12 mouse cellular contexts compared by ENCODE assay signal in genomic region chr5:28094393-28094792, GRCm38 (mm10). TPM values are rescaled to one million over a fixed set of nuclear protein-coding genes. Genes with fewer than 3 reads are reported as not detected.
DNase-seq lines count a peak whose midpoint lies in the region; ATAC-seq and TF ChIP-seq lines count a peak whose summit lies in the region.
"Had no signal": no experiment of that assay in that cellular context is flagged by ENCODE, and none has a peak within 500 bp of the region (broad histone marks: within the 10 kb centered on the region; RNA-seq: fewer than 3 reads in every experiment).

No protein-coding gene starts in this region.

- no peak overlapping the region for H3K27ac ChIP-seq in embryonic facial prominence, embryonic 11.5 days (replicated peaks; ENCODE audit: low read depth, low read length)
- no peak overlapping the region for H3K27ac ChIP-seq in embryonic facial prominence, embryonic 10.5 days (replicated peaks)
- H3K27ac ChIP-seq in kidney, embryonic 14.5 days (ENCODE audit: low read depth, low read length), result no peak overlapping the region
- no peak overlapping the region for H3K27ac ChIP-seq in kidney, adult 2 months (ENCODE audit: insufficient read depth, low read depth, low read length)
- H3K27ac ChIP-seq in neural tube, embryonic 11.5 days (ENCODE audit: low read depth, low read length), result no peak overlapping the region
- H3K27ac ChIP-seq: embryonic facial prominence, embryonic 12.5 days; hindbrain, postnatal 0 days had no signal

- TF ChIP-seq CTCF in kidney, adult 2 months (conservative IDR thresholded peaks at IDR 0.05; ENCODE audit: insufficient read depth, insufficient read length, low read depth, low read length), result no peak

- no peak for TF ChIP-seq POLR2A in kidney, adult 2 months (IDR thresholded peaks at IDR 0.05; ENCODE audit: low read depth, low read length)

- H3K4me3 ChIP-seq in embryonic facial prominence, embryonic 11.5 days (ENCODE audit: low read depth, low read length), result no peak overlapping the region
- no peak overlapping the region for H3K4me3 ChIP-seq in embryonic facial prominence, embryonic 10.5 days
- no peak overlapping the region for H3K4me3 ChIP-seq in kidney, embryonic 14.5 days (ENCODE audit: low read length)
- no peak overlapping the region for H3K4me3 ChIP-seq in kidney, adult 2 months (ENCODE audit: insufficient read depth, low read depth, low read length)
- no peak overlapping the region for H3K4me3 ChIP-seq in neural tube, embryonic 11.5 days (ENCODE audit: low read depth, low read length)
- H3K4me3 ChIP-seq: embryonic facial prominence, embryonic 12.5 days had no signal

- H3K9ac ChIP-seq in embryonic facial prominence, embryonic 11.5 days (replicated peaks; ENCODE audit: low read length), result no peak overlapping the region
- no peak overlapping the region for H3K9ac ChIP-seq in kidney, embryonic 14.5 days (ENCODE audit: low read depth, low read length)
- H3K9ac ChIP-seq in neural tube, embryonic 11.5 days (ENCODE audit: low read length), result no peak overlapping the region
- H3K9ac ChIP-seq: embryonic facial prominence, embryonic 12.5 days; forebrain, postnatal 0 days had no signal

- no peak overlapping the region for H3K4me2 ChIP-seq in embryonic facial prominence, embryonic 11.5 days (ENCODE audit: low read depth, low read length)
- no peak overlapping the region for H3K4me2 ChIP-seq in kidney, embryonic 14.5 days (replicated peaks; ENCODE audit: low read depth, low read length)
- no peak overlapping the region for H3K4me2 ChIP-seq in neural tube, embryonic 11.5 days (ENCODE audit: low read depth)
- H3K4me2 ChIP-seq: embryonic facial prominence, embryonic 12.5 days had no signal

- DNase-seq in embryonic facial prominence, embryonic 11.5 days (ENCODE audit: low spot score), result no peak
- no peak for DNase-seq in embryonic facial prominence, embryonic 10.5 days (ENCODE audit: low spot score)
- DNase-seq in heart, adult 11 months, result peak; percentile 63
- DNase-seq in heart, adult 8-10 months (ENCODE audit: low spot score), result no peak
- DNase-seq in kidney, adult 2 months, result no peak
- no peak for DNase-seq in neural tube, embryonic 11.5 days (ENCODE audit: low spot score)
- DNase-seq in neural tube, embryonic 10.5 days (ENCODE audit: extremely low spot score, low spot score), result no peak

- H3K9me3 ChIP-seq in embryonic facial prominence, embryonic 11.5 days (replicated peaks; ENCODE audit: control insufficient read depth, low read length), result no peaks in the 10 kb centered on the region
- H3K9me3 ChIP-seq in embryonic facial prominence, embryonic 10.5 days, result no peaks in the 10 kb centered on the region
- H3K9me3 ChIP-seq in kidney, embryonic 14.5 days (ENCODE audit: control insufficient read depth, low read length), result no peaks in the 10 kb centered on the region
- H3K9me3 ChIP-seq in neural tube, embryonic 11.5 days (ENCODE audit: control insufficient read depth, low read length), result no peaks in the 10 kb centered on the region
- H3K9me3 ChIP-seq: embryonic facial prominence, embryonic 12.5 days; G1E had no signal

- 72% methylated on average over 3 of the region's 3 CpGs for WGBS in embryonic facial prominence, embryonic 11.5 days
- WGBS in embryonic facial prominence, embryonic 10.5 days, result 77% methylated on average over 3 of the region's 3 CpGs
- 70% methylated on average over 3 of the region's 3 CpGs for WGBS in kidney, embryonic 14.5 days
- WGBS in kidney, adult 2 months, result 75% methylated on average over 3 of the region's 3 CpGs
- WGBS in neural tube, embryonic 11.5 days, result 81% methylated on average over 3 of the region's 3 CpGs

- H3K36me3 ChIP-seq in embryonic facial prominence, embryonic 11.5 days (replicated peaks; ENCODE audit: control insufficient read depth, insufficient read depth, low read depth, low read length), result no peaks in the 10 kb centered on the region
- no peaks in the 10 kb centered on the region for H3K36me3 ChIP-seq in embryonic facial prominence, embryonic 10.5 days (replicated peaks)
- H3K36me3 ChIP-seq in kidney, embryonic 14.5 days (ENCODE audit: control insufficient read depth, insufficient read depth, low read length), result no peaks in the 10 kb centered on the region
- H3K36me3 ChIP-seq in kidney, adult 2 months (ENCODE audit: control insufficient read depth, insufficient read depth, low read length), result no peaks in the 10 kb centered on the region
- H3K36me3 ChIP-seq in neural tube, embryonic 11.5 days (ENCODE audit: control insufficient read depth, insufficient read depth, low read length), result no peaks in the 10 kb centered on the region
- H3K36me3 ChIP-seq: embryonic facial prominence, embryonic 12.5 days; G1E had no signal

- H3K4me1 ChIP-seq in embryonic facial prominence, embryonic 11.5 days (ENCODE audit: control insufficient read depth, insufficient read depth, low read length), result no peaks in the 10 kb centered on the region
- H3K4me1 ChIP-seq in embryonic facial prominence, embryonic 10.5 days, result no peaks in the 10 kb centered on the region
- no peaks in the 10 kb centered on the region for H3K4me1 ChIP-seq in kidney, embryonic 14.5 days (ENCODE audit: control insufficient read depth, insufficient read depth, low read length)
- no peaks in the 10 kb centered on the region for H3K4me1 ChIP-seq in kidney, adult 2 months (ENCODE audit: control insufficient read depth, insufficient read depth, low read length)
- no peaks in the 10 kb centered on the region for H3K4me1 ChIP-seq in neural tube, embryonic 11.5 days (ENCODE audit: control insufficient read depth, insufficient read depth, low read length)
- H3K4me1 ChIP-seq: embryonic facial prominence, embryonic 12.5 days had no signal

- 0 out of 2 replicates have a peak, but pooled peaks have one; percentile 55 for ATAC-seq in embryonic facial prominence, embryonic 11.5 days (replicated peaks; ENCODE audit: insufficient number of reproducible peaks, low FRiP score, low TSS enrichment, low read depth)
- 0 out of 2 replicates have a peak, but pooled peaks have one; percentile 12 for ATAC-seq in kidney, embryonic 14.5 days (ENCODE audit: low FRiP score, low TSS enrichment)
- 0 out of 2 replicates have a peak, but pooled peaks have one; percentile 13 for ATAC-seq in neural tube, embryonic 11.5 days (ENCODE audit: insufficient read depth, low FRiP score, low TSS enrichment)

- H3K27me3 ChIP-seq in embryonic facial prominence, embryonic 11.5 days (ENCODE audit: control insufficient read depth, insufficient read depth, low read length), result no peaks in the 10 kb centered on the region
- no peaks in the 10 kb centered on the region for H3K27me3 ChIP-seq in embryonic facial prominence, embryonic 10.5 days (replicated peaks; ENCODE audit: low read depth, poor library complexity, severe bottlenecking)
- no peaks in the 10 kb centered on the region for H3K27me3 ChIP-seq in kidney, embryonic 14.5 days (ENCODE audit: control insufficient read depth, insufficient read depth, low read length)
- no peaks in the 10 kb centered on the region for H3K27me3 ChIP-seq in kidney, adult 2 months (replicated peaks; ENCODE audit: control insufficient read depth, insufficient read depth, low read length)
- no peaks in the 10 kb centered on the region for H3K27me3 ChIP-seq in neural tube, embryonic 11.5 days (ENCODE audit: control insufficient read depth, insufficient read depth, low read length)
- H3K27me3 ChIP-seq: embryonic facial prominence, embryonic 12.5 days had no signal

RNA-seq across cellular contexts. Expression of gene Insig1, which starts 23.2 kb away (rescaled TPM):
- polyA plus RNA-seq in embryonic facial prominence, embryonic 11.5 days (2014; fragmentation: Nextera tagmentation; extraction: Ambion mirVana), result 89.2 and 95.2 TPM in 2 replicates
- 88.0 and 88.2 TPM in 2 replicates for polyA plus RNA-seq in embryonic facial prominence, embryonic 10.5 days (2016; fragmentation: Nextera tagmentation; extraction: Ambion mirVana)
- 10 to 100 TPM; 17.3 to 23.6 (median 18.3) TPM for total RNA-seq in heart, adult 8-10 months (2022)
- polyA plus RNA-seq in kidney, embryonic 14.5 days (2014; fragmentation: Nextera tagmentation; extraction: Ambion mirVana), result 40.9 and 68.4 TPM in 2 replicates
- polyA plus RNA-seq in kidney, adult 2 months (2012; rRNA removed), result 52.0 and 55.3 TPM in 2 replicates
- 107 and 109 TPM in 2 replicates for polyA plus RNA-seq in neural tube, embryonic 11.5 days (2014; fragmentation: Nextera tagmentation; extraction: Ambion mirVana)
